Mouse (Mus musculus) neural tube, embryonic 14.5 days (tissue): Measurements from ENCODE around the gene Nrarp. TPM values are rescaled to one million over a fixed set of nuclear protein-coding genes. Genes with fewer than 3 reads are reported as not detected.

Experiments used
- ATAC-seq: fragments of 200-750 bp; cut with Nextera tagmentation; 2 replicates; pipeline ENCODE4 v1.8.0; 2017; ENCODE audit warnings: low read depth, mild to moderate bottlenecking, moderate TSS enrichment, moderate library complexity
- H3K27ac ChIP-seq: fragments of 300-500 bp; sonication (generic); 2 replicates; pipeline ENCODE4 v1.5.1; 2014; ENCODE audit warnings: low read depth, mild to moderate bottlenecking, control low read depth, low read length, moderate library complexity, mixed read lengths
- H3K27me3 ChIP-seq: fragments of 300-500 bp; sonication (generic); 2 replicates; pipeline ENCODE4 v1.6.1; 2014; ENCODE audit warnings: low read length; ENCODE audit not compliant: control insufficient read depth, insufficient read depth
- H3K36me3 ChIP-seq: fragments of 300-500 bp; sonication (generic); 2 replicates; pipeline ENCODE4 v1.6.1; 2014; ENCODE audit warnings: low read length, mixed read lengths; ENCODE audit not compliant: control insufficient read depth, insufficient read depth
- H3K4me1 ChIP-seq: fragments of 300-500 bp; sonication (generic); 2 replicates; pipeline ENCODE4 v1.6.1; 2014; ENCODE audit warnings: low read length; ENCODE audit not compliant: control insufficient read depth, insufficient read depth
- H3K4me2 ChIP-seq: fragments of 300-500 bp; sonication (generic); 2 replicates; pipeline ENCODE4 v1.6.1; 2014; ENCODE audit warnings: mild to moderate bottlenecking, low read depth, low read length, control low read depth
- H3K4me3 ChIP-seq: fragments of 300-500 bp; sonication (generic); 2 replicates; pipeline ENCODE4 v1.5.1; 2014; ENCODE audit warnings: low read depth, low read length, control low read depth, mixed read lengths
- H3K9ac ChIP-seq: fragments of 300-500 bp; sonication (generic); replicated peaks from 2 replicates; pipeline ENCODE4 v1.6.1; 2014; ENCODE audit warnings: low read depth, mild to moderate bottlenecking, control low read depth, low read length, mixed read lengths
- H3K9me3 ChIP-seq: fragments of 300-500 bp; sonication (generic); 2 replicates; pipeline ENCODE4 v1.6.1; 2016; ENCODE audit warnings: low read length; ENCODE audit not compliant: control insufficient read depth
- WGBS: fragments of 180-500 bp; shearing (Covaris S2); extraction: QIAGEN DNeasy Blood & Tissue Kit; methylation state at CpG from one replicate; pipeline ENCODE4 v1.1.7; 2014; 5-methylcytosine and 5-hydroxymethylcytosine counted together
- polyA plus RNA-seq: library from polyadenylated mRNA; unstranded; fragments of >200 nt; fragmentation: Nextera tagmentation; extraction: Ambion mirVana; gene quantifications from 2 replicates; pipeline ENCODE4 v1.2.1, GENCODE M21; 2014

The Nrarp gene
- polyA plus RNA-seq, 1 experiment from 2014 or later: 10.7 TPM

DNA sequence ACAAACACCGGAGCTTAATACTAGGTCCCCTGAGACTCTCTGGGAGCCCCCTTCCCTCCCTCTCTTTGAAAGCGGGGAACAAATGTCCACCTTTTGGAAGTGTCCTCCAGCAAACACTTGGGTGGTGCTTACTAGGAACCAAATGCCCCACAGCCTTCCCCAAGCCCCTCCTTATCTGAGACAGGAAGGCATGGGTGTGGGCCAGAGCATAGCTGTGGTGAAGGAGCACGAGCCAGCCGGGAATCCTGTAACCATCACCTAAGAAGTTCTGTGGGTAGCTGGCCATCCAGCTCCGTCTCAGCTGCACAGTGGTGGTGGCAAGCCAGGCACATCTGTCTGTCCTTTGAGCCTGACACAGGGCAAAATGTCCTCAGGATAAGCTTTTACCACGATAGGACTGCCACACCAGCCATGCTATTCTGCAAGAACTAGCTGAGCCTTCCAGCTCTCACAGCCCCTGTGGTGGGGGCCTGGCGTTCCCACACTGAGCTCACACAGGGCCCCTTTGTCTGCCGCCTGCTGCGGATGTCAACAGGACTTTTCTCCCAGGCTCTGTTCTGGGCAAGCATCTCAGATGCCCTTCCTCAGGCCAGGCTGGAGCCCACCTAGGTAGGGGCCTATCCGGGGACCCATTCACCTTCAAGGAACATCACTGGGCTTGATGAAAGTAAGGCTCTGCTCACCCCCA, 2.1 kb upstream of the Nrarp start:
- peaks cover 20% of the 10 kb centered on the region for H3K4me1 ChIP-seq
- peak overlapping the region; percentile 15; the same call in 1 of the 2 replicates for H3K4me2 ChIP-seq
- H3K4me3 ChIP-seq: no peak overlapping the region
- H3K9ac ChIP-seq: no peak overlapping the region
- ATAC-seq: no peak
- peak overlapping the region; percentile 69 for H3K27ac ChIP-seq
- no peaks in the 10 kb centered on the region for H3K9me3 ChIP-seq
- H3K36me3 ChIP-seq: no peaks in the 10 kb centered on the region
- no peaks in the 10 kb centered on the region for H3K27me3 ChIP-seq
- 17% methylated on average over 10 of the region's 10 CpGs for WGBS

GRCm38 (mm10) chr2:25179566-25180217, 866 bp upstream of the Nrarp start:
- Histone ChIP-seq H3K9me3 (no peaks in the 10 kb centered on the region), H3K9ac (no peak overlapping the region), H3K4me3 (peak overlapping the region; percentile 63), H3K36me3 (no peaks in the 10 kb centered on the region), H3K27ac (peak overlapping the region; percentile 58), H3K27me3 (no peaks in the 10 kb centered on the region), H3K4me1 (peaks cover 20% of the 10 kb centered on the region), H3K4me2 (peak overlapping the region; percentile 82)
- WGBS: 10% methylated on average over 15 of the region's 15 CpGs
- no peak for ATAC-seq

DNA sequence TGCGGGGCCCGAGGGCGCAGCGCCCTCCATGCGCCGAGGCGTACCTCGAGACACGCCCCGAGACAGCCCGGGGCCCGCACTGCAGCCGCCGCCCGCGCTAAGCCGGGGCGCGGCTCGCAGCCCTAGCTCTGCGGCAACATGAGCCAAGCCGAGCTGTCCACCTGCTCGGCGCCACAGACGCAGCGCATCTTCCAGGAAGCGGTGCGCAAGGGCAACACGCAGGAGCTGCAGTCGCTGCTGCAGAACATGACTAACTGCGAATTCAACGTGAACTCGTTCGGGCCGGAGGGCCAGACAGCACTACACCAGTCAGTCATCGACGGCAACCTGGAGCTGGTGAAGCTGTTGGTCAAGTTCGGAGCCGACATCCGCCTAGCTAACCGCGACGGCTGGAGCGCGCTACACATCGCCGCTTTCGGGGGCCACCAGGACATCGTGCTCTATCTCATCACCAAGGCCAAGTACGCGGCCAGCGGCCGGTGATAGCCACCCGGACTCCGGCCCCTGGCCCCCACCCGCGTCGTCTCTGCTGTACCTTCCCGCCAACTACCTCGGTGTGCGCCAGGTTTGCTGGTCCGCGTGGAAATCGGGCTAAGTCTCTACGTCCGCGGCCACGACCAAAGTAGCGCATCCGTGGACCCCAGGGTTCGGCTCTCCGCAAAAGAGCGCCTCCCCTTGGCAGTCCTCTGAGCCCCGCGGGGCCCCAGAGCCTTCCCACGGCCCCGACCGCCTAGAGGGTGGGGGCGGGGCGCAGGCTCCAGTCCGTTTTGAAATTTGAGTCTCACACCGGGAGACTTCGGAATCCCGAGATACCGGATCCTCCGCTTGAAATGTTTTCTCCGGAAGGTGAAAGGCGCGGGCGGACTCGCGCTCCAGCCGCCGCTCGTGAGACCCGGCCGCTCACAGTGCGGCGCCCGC, 674 bp downstream of the Nrarp start:
- Histone ChIP-seq H3K9me3 (no peaks in the 10 kb centered on the region), H3K27ac (peak overlapping the region; percentile 74), H3K4me2 (peak overlapping the region; percentile 82), H3K27me3 (no peaks in the 10 kb centered on the region), H3K4me1 (peaks cover 20% of the 10 kb centered on the region), H3K9ac (peak overlapping the region; percentile 51), H3K36me3 (no peaks in the 10 kb centered on the region), H3K4me3 (peak overlapping the region; percentile 63)
- under 1% methylated on average over 91 of the region's 100 CpGs for WGBS
- ATAC-seq: no peak; the same call in 1 of the 2 replicates

DNA sequence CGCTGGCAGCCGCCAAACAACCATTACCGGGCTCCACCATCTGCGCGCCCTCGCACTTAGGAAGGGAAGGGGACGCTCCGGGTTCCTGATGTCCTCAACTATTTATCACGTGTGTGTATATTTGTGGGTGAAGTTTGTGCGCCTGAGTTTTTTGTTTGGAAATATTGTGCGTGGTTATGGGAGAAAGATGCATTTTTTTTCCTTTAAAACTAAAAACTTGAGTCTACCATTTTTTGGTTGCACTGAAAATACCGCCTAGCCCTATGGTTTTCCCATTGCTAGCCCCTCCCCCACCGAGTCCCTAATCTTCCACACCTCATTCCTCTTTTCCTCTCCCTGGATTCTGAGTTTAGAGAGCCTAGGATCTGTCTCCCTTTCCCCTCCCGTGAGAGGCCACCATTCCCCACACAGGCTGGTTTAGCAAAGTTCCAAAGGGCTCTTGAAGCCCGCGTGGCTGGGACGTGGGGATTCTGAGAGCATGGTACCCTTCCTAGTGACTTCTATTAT, 1.4 kb downstream of the Nrarp start:
- ATAC-seq: no peak
- no peaks in the 10 kb centered on the region for H3K27me3 ChIP-seq
- H3K4me3 ChIP-seq: peak overlapping the region; percentile 63
- H3K27ac ChIP-seq: peak overlapping the region; percentile 74
- H3K36me3 ChIP-seq: no peaks in the 10 kb centered on the region
- peak overlapping the region; percentile 51 for H3K9ac ChIP-seq
- H3K9me3 ChIP-seq: no peaks in the 10 kb centered on the region
- peaks cover 17% of the 10 kb centered on the region for H3K4me1 ChIP-seq
- under 1% methylated on average over 17 of the region's 17 CpGs for WGBS
- H3K4me2 ChIP-seq: peak overlapping the region; percentile 82

DNA sequence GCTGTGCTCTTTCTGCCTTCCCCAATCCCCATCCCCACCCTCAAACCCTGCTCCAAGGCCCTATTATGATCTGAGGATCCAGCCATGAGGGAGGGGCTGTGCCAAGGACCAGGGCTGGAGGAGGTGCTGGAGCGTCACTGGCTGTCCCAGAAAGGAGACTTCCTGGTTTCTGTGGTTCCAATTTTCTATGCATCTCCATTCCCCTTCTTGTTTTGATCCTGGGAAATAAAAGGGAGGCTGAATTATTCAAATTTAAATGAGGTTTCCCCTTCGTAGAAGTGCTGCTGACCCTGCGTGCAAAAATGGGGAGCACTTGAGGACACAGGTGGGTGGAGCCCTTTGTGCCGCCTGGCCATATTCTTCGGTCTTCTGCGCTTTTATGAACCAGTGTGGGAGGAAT, 2.1 kb downstream of the Nrarp start:
- Histone ChIP-seq H3K4me3 (peak overlapping the region; percentile 63), H3K4me1 (peaks cover 10% of the 10 kb centered on the region), H3K4me2 (peak overlapping the region; percentile 82), H3K27me3 (no peaks in the 10 kb centered on the region), H3K36me3 (no peaks in the 10 kb centered on the region), H3K27ac (0 out of 2 replicates have a peak overlapping the region, but pooled peaks have one; percentile 30), H3K9me3 (no peaks in the 10 kb centered on the region), H3K9ac (no peak overlapping the region; the same call in 1 of the 2 replicates)
- 5% methylated on average over 6 of the region's 6 CpGs for WGBS
- ATAC-seq: no peak

GRCm38 (mm10) chr2:25183336-25183735, 2.8 kb downstream of the Nrarp start:
- WGBS: 47% methylated on average over 2 of the region's 2 CpGs
- H3K4me3 ChIP-seq: peak overlapping the region; percentile 63; the same call in 1 of the 2 replicates
- no peak overlapping the region for H3K9ac ChIP-seq
- H3K9me3 ChIP-seq: no peaks in the 10 kb centered on the region
- H3K27me3 ChIP-seq: no peaks in the 10 kb centered on the region
- peak overlapping the region; percentile 82 for H3K4me2 ChIP-seq
- ATAC-seq: no peak
- no peak overlapping the region for H3K27ac ChIP-seq
- no peaks in the 10 kb centered on the region for H3K36me3 ChIP-seq
- peaks cover 9% of the 10 kb centered on the region for H3K4me1 ChIP-seq

- no peaks in the 10 kb centered on the region for H3K27me3 ChIP-seq
- peak overlapping the region; percentile 46; the same call in 1 of the 2 replicates for H3K4me2 ChIP-seq
- H3K9me3 ChIP-seq: no peaks in the 10 kb centered on the region
- no peaks in the 10 kb centered on the region for H3K36me3 ChIP-seq
- ATAC-seq: no peak
- WGBS: 89% methylated on average over 7 of the region's 7 CpGs
- no peak overlapping the region for H3K27ac ChIP-seq
- no peak overlapping the region for H3K4me3 ChIP-seq
- peaks cover 9% of the 10 kb centered on the region for H3K4me1 ChIP-seq
- no peak overlapping the region for H3K9ac ChIP-seq
Measured at GRCm38 (mm10) chr2:25184496-25184895, 3.9 kb downstream of the Nrarp start.

DNA sequence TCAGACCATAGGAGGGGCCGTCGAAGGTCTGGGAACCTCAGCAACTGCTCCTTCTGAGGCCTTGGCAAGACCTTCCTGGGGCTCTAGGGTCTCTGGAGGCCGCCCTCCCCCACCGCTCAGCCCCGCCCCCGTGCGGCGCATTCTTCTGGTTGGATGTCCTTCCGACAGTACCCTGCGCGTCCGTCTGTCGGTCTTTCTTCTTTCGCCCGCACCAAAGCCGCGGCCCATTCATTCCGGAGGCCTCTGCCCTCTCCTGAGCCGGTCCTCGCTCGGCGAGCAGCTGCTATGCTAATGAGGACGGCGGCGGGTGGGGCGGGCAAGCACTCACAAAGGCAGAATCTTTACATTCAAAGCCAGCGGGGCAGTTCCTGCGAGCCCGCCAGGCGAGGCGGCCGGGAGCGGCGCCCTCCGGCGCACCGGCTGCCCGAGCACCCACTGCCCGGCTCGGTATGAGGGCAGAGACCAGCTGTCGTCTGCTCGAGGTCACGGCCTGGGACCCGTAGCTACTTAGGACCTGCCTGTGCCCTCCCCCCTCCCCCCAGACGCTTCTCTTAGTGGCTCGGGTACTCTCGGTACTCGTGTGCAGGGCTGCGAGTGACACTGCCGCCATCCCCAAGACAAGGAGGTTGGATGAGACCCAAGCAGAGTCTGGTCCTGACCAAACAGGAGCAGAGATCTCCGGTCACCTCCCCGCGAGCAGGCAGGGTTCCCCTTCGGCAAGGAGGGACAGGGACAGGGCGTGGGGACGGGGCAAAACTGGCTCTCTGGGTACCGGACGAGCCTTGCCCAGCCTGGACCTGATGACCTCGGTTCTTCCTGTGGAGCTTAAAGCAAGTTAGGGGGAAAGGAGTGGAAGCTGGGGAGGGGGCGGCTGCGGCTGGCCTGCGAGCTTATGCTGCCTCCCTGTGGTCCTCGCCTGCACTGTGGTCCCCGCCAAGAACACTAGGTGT, 5.3 kb downstream of the Nrarp start:
- ATAC-seq: peak; percentile 83
- Histone ChIP-seq H3K9me3 (no peaks in the 10 kb centered on the region), H3K9ac (peak overlapping the region; percentile 43), H3K27ac (peak overlapping the region; percentile 68), H3K4me2 (peak overlapping the region; percentile 46), H3K4me3 (peak overlapping the region; percentile 32), H3K27me3 (no peaks in the 10 kb centered on the region), H3K4me1 (peaks cover 5% of the 10 kb centered on the region), H3K36me3 (no peaks in the 10 kb centered on the region)
- under 1% methylated on average over 57 of the region's 64 CpGs for WGBS
